Mouse (Mus musculus) heart, adult 18-20 months (tissue): ENCODE results near the gene Npr3. TPM values are rescaled to one million over a fixed set of nuclear protein-coding genes. Genes with fewer than 3 reads are reported as not detected.

Source experiments
- DNase-seq, 2 experiments: peaks; one replicate each; pipeline ENCODE4 v3.0.0; 2021 to 2022; ENCODE audit warnings: mixed read lengths in 1 of 2
- long read RNA-seq, 2 experiments: library from polyadenylated mRNA; stranded (forward); transcript quantifications; one replicate each; pipeline ENCODE4 v2.0.0; 2021
- total RNA-seq, 2 experiments: library from RNA; stranded (reverse); gene quantifications; 2 replicates each; pipeline ENCODE4 v1.2.3; 2021

The Npr3 gene
- 10 to 100 TPM; 25.9 to 35.1 TPM for total RNA-seq
- long read RNA-seq, experiment 1, full-length matches to known transcripts, result 3 of 12 reads
- long read RNA-seq, experiment 1, partial matches to known transcripts, result 2 of 12 reads
- long read RNA-seq, experiment 1, other reads (novel, unspliced or antisense), result 7 of 12 reads
- long read RNA-seq, experiment 2, full-length matches to known transcripts, result 3 of 7 reads
- long read RNA-seq, experiment 2, partial matches to known transcripts, result 1 of 7 reads
- long read RNA-seq, experiment 2, other reads (novel, unspliced or antisense), result 3 of 7 reads

DNA sequence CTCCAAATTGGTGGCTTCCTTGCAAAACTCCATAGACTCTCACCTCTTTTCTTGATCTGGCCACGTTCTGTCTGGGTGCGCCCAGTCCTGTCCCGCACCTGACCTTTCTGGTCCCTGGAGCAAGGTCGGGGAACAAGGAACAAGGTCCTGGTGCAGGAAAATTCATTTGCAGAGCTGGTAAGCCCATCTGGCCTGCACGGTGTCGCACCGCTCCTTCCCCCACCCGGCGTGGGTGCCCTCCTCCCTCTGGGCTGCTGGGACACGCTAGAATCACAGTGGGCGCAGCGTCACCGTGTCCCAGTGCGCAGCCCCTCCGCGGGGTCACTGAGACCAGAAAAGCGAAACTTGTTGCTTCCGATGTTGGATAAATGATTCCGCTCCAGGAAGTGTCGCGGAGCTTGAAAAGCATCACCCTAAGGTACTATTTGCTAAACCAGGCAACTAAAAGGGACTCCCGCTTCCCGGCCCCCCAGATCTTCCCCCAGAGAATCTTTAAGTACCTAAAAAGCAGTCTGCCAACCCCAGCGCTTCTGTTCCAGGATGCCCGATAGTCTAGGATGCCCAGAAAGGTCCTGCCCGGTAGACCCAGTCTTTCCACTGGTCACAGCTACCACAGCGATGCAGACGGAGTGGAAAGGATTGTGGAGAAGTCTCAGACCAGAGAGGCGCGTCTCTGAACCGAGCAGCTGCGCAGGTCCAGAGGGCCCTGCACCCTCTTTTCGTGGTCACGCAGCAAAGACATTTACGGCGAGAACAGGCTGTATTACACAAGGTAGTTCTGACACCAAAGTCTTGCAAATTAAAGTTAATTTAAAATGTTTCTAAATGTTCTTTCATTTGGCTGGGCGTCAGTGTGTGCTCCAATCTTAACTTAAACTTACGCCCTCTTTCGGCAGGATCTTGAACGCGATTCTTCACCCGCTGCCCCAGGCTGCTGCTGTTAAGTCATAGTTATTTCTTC, at the start of gene Npr3:
Gene Npr3 (minus strand): TSS at position 717 of the 961 bp plus-strand sequence.
- peak; percentile 58 to 84 for DNase-seq

DNA sequence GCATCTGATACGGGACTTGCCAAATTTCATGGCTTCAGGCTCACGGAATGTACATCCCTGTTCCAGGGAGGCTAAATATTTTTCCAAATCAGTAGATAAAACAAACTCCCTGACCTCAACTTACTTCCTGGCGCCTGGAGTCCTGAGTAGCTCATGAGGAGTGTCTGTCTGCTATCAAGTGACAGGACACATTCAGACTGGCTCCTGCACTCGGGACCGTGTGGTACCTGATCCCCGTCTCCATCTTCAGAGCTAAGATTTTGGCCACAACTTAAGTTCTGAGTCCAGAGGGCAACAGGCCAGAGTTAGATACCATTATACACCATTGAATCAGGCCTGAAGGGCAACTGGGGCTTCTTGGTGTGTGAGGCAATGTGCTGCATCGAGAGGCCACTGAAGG, 49.0 kb upstream of the Npr3 start:
- no peak for DNase-seq

DNA sequence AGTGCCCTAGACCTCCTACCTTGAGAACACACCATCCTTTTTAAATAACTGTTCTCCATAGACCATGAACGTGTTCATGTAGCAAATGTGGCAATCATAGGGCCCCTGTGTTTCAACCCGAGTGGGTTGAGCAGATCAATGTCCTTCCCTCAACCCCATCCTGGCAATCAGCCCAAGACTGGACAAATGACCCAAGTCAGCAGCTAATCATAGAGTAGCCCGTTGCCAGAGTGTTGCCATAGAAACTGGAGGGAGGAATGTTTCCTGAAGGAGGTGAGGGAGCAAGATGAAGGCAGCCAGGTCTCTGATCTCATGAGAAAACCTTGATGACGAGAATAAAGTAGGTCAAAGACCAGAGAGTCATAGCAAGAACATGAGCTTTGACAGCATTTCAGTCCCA, 47.1 kb upstream of the Npr3 start:
- no peak for DNase-seq

DNA sequence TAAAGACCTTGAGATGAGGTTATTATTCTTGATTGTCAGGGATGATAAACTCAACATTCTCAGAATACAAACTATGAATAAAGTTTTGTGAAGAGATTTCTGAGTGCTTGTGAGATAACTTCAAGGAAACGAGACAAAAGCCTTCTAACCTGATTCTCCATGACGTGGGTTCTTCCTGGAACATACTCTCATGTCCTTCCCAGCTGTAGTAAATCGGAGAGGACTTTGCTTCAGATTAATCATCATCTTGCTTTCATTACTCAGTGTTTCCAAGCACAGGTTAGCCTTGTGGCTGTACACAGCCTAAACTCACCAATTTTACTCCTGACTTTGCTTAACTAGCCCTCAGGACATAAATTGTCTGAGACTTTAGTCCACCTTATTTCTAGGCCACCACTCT, 45.1 kb upstream of the Npr3 start:
- no peak for DNase-seq

DNA sequence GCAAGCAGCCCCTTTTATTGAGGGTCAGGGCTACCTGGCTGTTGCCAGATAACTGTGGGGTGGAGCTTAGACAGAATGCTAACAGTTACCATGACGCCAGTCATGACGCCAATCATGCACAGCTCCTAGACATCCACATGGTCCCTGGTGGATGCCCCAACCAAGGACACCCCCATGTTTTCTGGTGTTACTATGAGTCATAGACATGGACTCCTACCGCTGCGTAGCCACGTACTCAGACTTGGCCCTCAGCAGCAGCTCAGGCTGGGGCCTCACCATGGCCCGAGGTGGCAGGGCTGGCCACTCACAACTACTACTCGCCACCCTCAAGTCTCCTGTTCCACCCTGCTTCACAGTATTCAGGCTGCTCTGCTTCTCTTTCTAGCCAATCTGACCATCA, 44.1 kb upstream of the Npr3 start:
- no peak for DNase-seq

DNA sequence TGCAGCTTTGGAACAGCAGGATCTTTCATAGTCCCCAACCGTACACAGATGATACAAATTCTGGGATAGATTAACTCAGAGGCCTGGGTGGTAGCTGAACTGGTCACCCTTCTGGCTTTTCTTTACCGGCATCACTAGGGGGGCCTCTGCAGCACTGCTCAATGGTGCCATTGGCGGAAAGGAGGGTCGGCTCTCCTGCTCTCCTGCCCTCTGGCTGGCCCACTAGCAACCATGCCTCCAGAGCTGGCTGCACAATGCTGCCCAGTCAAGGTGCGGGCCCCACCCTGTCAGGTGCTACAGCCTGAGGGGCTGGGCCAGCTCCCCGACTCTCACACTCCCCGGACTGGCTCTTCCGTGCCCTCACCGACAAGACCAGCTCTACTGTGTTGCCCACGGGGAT, 43.1 kb upstream of the Npr3 start:
- no peak for DNase-seq

DNA sequence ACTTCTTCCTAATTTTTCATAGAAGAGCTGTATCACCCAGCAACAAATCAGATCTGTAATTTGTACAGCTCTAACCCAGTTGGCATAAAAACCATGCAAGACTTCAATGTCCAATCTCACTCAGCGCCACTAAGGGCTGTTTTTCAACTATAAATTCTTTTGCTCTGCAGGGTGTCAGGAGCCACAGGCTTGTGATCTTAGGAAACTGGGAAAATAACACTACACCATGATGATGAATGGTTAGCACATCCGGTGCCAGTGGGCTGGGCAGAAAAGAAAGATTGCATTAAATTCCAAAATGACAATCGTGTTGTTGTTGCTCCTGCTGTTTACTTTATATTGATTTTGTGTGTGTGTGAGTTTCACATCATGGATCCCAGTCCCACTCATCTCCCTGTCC, 42.4 kb upstream of the Npr3 start:
- no peak for DNase-seq

DNA sequence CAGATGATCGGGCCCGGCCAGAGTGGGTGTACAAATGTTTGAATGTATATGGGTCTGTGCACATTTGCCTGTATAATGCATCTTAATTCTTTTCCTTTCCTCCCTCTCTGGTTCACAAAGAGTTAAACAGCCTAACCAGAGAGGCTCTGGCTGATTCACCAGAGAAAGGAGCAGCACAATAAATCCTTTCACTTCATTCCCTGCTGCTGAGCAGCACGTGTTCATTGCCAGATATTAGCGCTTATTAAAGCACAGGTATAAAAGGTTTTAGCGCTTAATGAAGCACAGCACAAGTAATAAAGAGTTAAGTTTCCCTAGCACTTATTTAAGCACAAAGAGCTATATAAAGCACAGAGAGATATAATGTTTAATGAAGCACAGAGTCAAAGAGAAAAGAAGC, 33.8 kb upstream of the Npr3 start:
- no peak for DNase-seq

DNA sequence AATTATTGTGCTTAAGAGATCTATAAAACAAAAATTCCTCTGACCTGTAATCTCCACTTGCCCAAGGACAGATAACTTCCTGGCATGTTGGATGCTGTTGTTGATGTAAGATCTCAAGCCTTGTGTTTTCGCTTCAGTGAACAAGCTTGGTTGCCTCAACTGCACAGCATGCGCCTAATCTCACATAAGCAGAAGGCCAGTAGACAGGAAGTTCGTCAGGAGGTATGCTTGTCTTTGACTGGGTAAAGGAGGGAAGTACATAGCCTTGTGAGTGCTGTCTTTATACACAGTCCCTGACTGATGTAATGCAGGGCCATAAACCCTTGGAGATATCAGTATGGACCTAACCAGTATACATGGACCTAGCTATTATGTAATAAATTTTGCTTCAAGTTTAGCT, 20.7 kb upstream of the Npr3 start:
- DNase-seq, result no peak

DNA sequence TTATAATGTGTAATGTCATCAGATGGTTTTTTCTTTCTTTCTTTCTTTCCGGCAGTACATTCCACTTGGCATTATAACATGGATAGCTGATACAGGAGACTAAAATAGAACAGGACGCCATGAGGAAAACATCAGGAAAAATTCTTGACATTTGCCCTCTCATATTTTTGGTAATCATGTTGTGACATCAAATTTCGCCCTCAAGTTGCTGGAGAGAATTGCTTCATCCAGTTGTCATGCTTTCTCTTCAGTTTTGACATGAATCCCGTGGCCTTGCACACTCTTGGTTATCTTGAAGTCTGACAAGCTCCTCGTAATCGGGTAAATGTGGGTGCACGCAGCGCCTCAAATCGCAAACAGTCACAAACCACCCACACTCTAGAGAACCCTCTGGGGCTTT, 7.0 kb upstream of the Npr3 start:
- no peak for DNase-seq

DNA sequence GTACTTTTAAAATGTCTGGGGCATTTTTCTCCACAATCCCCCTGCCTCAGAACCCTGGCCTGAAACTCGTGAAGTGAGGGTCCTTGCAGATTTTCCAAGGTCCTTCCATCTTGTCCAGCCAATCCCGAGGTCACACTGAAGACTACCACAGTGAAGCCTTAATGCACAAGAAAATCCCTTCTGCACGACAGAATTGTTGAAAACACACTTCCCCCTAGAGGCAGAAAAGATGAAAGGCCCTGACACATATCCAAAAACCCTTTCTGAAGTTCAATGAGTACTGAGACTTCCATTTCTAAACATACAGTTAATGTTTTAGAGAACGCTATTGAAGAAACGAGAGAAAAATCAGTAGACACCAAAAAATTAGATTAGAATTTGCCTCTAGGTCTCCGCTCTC, 2.8 kb upstream of the Npr3 start:
- DNase-seq, result peak; percentile 34 to 39

DNA sequence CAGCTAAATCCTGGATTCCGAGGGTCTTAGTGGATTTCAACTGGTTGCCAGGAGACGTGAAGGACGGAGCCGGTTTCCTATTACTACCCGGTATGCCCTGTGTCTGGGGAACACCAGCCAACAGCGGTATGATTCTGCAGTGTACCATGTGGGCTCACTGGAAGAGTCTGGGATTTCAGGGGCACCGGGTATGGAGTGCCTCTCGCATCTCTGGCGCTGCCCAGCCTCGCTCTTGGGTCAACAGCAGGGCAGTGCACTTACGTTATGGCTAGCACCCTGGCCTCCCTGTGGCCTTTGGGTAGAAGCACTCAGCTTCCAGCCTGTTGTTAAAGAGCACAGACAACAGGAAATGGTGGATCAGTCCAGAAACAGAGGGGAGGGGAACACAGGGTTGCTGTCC, 1.1 kb upstream of the Npr3 start:
- DNase-seq, result no peak

DNA sequence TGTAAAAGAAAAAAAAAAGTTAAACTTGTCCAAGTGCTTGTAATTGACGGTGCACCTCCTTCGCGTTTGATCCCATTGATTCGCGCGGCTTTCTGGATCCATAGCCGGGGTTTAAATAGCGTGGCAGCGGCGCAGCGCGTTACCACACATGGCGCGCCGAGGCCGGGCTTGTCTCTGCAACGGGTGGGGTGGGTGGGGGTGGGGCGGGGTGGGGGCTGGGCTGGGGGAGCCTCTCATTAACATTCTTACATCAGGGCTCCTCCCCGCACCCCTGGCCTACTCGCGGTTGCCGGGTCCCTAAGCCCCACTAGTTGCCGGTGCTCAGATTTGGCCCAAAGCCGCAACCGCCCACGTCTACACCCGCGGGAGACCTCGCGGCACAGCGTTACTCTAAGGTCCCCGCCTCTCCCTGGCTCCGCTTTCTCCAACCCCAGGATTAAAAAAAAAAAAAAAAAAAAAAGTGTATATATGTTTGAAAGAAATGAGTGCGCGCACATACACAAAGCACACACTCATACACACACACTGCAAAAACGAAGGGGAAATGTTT, 991 bp downstream of the Npr3 start:
- DNase-seq, result peak; percentile 65 to 75

DNA sequence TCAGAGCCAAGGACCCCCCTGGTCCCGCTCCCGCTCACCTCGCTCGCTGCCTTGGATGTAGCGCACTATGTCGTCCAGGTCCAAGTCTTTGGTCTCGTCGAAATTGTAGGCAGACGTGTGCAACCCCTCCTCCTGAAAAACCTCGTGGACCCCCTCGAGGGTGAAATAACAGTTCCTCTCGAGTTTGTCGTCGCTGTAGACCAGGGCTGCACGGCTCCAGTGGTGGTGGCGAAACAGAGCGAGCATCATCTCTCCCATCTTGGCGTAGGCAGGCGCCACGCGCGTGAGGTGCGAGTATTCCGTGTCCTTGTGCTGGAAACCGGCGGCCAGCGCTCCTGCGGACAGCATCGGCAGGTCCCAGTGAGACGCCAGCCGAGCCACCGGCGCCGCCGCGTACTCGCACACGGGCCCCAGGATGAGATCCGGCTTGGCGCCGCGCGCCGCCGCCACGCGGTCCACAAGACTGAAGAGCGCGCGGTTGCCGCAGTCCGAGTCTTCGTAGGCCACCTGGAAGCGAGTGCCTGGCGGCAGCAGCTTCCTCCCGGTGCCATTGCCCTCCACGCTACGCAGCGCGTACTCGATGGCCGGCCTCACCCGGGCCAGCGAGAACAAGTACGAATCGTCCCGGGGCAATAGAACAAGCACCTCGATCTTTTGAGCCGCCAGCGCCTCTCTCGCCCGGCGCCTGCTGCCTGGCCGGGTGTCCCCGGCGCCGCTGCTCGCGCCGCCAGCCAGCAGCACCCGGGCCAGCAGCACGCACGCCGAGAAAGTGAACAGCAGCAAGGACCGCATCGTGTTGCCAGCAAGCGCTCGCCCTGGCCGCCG, 2.0 kb downstream of the Npr3 start:
- DNase-seq, result peak; percentile 37 to 57

DNA sequence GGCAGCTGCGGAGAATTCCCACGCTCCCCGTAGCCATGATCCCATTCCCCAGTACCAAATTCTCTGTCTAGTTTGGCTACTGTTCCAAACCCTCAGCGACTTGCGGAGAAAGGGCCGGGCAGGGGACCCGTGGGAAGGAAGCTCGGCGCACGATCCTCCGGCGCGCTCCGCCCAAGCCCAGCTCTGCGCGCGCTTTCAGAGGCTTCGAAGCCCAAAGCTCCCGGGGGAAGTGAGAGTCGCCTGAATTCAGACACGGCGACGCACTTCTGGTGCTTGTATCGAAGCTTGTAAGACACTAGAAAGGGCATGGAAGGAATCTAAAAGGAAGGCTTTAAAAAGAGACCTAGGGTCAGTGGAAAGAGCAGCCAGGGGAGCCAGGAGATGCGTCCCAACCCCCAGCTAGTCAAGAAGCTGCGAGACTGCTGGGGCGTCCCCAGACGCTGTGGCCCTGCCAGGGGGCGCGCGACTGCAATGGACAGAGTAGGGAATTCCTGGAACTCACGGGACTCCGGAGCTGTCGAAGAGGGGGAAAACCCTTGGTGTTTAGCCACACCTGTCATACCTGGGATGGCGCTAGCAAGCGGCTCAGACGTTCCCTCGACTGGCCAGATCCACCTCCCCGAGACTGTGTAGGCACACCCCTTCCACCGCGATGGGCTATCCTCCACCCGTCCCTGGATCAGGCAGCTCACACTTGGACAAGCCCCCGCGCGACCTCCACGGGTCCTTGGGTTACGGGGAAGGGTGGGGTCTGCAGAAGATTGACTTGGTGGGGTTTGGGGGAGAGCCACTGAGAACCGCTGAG, 2.8 kb downstream of the Npr3 start:
- DNase-seq, result peak; percentile 42 to 57

DNA sequence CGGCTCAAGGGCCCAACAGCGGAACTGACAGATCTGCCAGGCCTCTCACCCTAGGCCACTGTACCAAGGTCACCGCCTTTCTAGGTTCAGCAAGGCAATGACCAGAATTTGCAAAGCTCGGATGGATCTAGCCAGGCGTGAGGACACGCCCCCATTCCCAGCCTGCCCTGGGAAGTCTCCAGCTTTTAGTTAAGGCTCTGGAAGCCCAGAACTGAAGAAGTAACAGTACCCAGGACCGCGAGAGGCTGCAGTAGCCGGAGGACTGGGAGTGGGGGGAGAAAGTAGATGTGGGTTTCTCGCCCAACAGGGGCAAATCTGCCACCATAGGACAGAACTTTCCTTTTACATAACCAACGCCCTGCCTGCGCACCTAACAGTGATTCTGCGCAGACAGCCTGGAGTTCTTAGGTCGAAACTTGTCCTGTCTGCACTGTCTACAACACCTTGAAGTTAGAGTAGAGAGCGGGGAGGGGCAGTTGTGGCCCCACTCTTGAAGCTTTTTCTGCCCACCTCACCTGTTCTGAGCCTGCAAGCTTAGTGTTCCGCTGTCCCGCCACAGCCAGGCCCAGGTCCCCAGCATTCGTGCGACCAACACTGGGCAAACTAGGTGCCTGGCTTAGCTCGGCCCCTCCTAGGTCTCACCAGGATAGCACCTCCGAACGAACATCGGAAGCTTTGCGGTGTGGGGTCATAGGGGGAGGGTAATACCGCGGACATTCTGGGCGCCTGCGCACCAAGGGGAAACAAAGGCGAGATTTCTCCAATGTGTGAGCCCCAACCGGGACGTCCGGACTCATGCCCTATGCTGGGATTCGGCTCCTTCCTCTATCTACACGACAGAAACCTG, 3.7 kb downstream of the Npr3 start:
- peak; percentile 26 to 33 for DNase-seq

DNA sequence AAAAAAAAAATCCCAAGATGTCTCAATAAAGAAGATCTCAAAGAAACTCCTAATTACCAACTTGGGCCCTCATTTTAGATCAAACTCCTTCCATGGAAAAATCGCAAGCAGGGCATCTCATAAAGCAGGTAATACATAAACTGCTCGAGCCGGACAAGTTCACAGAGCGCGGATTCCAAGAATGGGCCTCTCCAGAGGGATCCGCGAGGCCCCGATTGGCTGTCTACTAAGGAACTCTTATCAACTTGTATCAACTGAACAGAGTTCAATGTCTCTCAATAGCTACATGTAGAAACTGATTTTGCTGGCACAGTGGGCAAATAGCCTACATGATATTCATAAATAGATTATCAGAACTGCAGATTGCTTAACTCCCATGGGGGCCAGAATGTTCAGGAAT, 9.5 kb downstream of the Npr3 start:
- no peak for DNase-seq

DNA sequence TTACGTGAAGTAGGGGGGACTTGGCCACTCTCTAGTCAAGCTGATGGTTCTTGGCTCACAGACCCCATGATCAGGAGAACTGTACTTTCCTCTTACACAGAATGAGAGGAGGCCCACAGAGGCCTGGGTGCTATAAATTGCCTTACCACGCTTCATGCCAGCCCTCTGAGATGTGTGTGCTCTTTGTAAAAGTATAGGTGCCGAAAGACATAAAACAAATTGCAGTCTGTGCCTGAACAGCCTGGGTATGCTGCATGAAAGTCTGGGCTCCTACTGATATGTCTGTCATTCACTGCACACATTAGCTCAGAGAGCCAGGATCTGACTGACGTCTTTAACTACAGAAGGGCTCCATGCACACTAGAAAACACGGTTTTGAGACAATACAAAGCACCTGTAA, 9.9 kb downstream of the Npr3 start:
- DNase-seq, result no peak

DNA sequence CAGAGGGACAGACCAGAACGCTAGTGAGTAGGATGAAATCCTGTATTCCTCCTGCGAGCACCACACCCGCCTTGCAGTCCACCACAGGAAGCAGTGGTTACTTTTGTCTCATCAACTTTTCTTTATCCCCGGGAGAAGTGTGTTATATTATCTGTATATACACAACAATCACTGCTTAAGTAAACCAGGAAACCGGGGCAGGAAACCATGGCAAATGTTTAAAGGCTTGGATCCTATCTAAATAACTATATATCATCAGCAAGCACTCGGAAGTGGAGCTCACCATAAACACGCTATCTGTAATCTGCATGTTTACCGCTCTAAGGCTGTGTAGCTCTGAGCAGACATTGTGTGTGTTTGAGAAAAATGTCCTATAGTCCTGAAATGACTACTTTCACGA, 13.1 kb downstream of the Npr3 start:
- DNase-seq, result no peak

DNA sequence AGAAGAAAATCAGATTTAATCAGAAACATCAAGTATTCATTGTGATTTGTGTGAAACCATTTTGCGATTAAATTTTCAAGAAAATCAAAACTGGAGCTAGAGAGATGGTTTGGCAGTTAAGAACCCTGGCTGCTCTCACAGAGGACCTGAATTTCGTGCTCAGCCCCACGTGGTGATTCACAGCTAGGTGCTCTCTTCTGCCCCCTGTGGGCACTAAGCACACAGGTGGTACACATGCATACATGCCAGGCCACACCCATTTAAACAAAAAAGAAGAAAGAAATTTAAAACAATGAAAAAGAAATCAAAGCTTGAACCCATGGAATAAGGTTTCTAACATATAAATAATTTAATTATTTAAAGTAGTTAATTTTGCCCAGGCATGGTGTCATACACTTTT, 15.7 kb downstream of the Npr3 start:
- no peak for DNase-seq
